Mouse (Mus musculus) embryonic stem cell, embryonic (primary cell): Measurements from ENCODE around the gene Pmpca.

ENCODE experiments used
- CTCF ChIA-PET, 4 experiments: fragments of 300-600 bp in 2 of 4; fragments of 350-600 bp in 2 of 4; sonication (Branson Sonifier 250); formaldehyde crosslinking; loops; one replicate each; lab custom pipeline; 2022; ENCODE audit warnings: inconsistent platforms in 2 of 4; lab: Charles Lee
- POLR2A ChIA-PET, 4 experiments: fragments of 300-600 bp in 2 of 4; fragments of 350-600 bp in 2 of 4; sonication (Branson Sonifier 250); formaldehyde crosslinking; loops; one replicate each; lab custom pipeline; 2022; ENCODE audit warnings: antibody characterized with exemption in 4 of 4, inconsistent platforms in 1 of 4; lab: Charles Lee

The Pmpca gene

GRCm38 (mm10) chr2:26389154-26389690 lies at the start of gene Pmpca, which contains the start of gene Entr1:
Gene Pmpca (plus strand): TSS chr2:26389339.
Gene Entr1 (minus strand): TSS chr2:26389316.
- POLR2A ChIA-PET = interaction anchor here (0.6 to 14.2 kb wide), 42 partner anchors 9 to 247 kb away, joined by 3 to 127 read pairs (median 5); partner anchors contain the start of genes Snapc4 (in 4 of the 4), Inpp5e (in 3 of the 4), Dnlz (in 2 of the 4) and Sec16a (in 2 of the 4)

GRCm38 (mm10) chr2:26341510-26341981 lies 47.6 kb upstream of the Pmpca start:
- POLR2A ChIA-PET = interaction anchor here in 3 of 4 experiments (0.8 to 11.2 kb wide), 38 partner anchors 10 to 358 kb away, joined by 3 to 151 read pairs (median 6); partner anchors contain the start of genes Dnlz (in 3 of the 3), Inpp5e (in 2 of the 3), Sec16a (in 2 of the 3) and Snapc4 (in 2 of the 3)
- CTCF ChIA-PET = interaction anchor here (0.5 to 4.8 kb wide), 20 partner anchors 9 to 410 kb away, joined by 3 to 41 read pairs (median 5); partner anchors contain the start of genes Dnlz (in 3 of the 4) and Inpp5e (in 1 of the 4)

More at GRCm38 (mm10) chr2:26389154-26389690, at the start of gene Pmpca, which contains the start of gene Entr1:
- CTCF ChIA-PET = interaction anchor here in 2 of 4 experiments (1.0 to 4.6 kb wide), 7 partner anchors 20 to 235 kb away, joined by 4 to 31 read pairs (median 8); partner anchors contain the start of genes Inpp5e (in 2 of the 2) and Dnlz (in 1 of the 2)

DNA sequence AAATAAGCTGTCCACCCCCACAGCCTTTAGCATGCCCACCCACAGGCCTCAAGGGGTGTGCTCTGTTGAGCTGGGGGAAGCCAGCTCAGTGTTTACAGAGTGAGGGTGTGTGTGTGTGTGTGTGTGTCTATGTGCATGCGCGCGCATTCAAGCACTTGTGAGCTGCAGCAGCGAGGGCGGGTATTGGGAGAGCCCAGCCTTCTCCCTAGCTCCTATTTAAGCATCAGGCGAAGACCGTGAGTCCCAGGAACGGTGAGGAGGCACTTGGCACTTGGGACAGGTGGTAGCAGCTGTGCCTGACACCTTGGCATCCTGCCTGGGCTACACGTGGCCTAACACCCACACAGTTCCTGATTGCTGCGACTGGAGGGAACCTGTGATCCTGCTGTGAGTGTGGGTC lies 47.1 kb upstream of the Pmpca start:
- POLR2A ChIA-PET = interaction anchor here (0.6 to 11.2 kb wide), 56 partner anchors 10 to 590 kb away, joined by 3 to 151 read pairs (median 5); partner anchors contain the start of genes Dnlz (in 4 of the 4), Inpp5e (in 3 of the 4), Sec16a (in 3 of the 4) and Agpat2 (in 2 of the 4)
- CTCF ChIA-PET = interaction anchor here (0.5 to 4.8 kb wide), 23 partner anchors 10 to 410 kb away, joined by 3 to 41 read pairs (median 4); partner anchors contain the start of genes Dnlz (in 3 of the 4) and Inpp5e (in 2 of the 4)

- CTCF ChIA-PET = interaction anchor here (1.1 to 4.8 kb wide), 17 partner anchors 9 to 228 kb away, joined by 3 to 41 read pairs (median 7); partner anchors contain the start of genes Dnlz (in 3 of the 4) and Inpp5e (in 2 of the 4)
- POLR2A ChIA-PET = interaction anchor here (0.5 to 11.2 kb wide), 73 partner anchors 9 to 1019 kb away, joined by 3 to 151 read pairs (median 4); partner anchors contain the start of genes Dnlz (in 4 of the 4), Inpp5e (in 3 of the 4), Sec16a (in 3 of the 4) and Agpat2 (in 2 of the 4)
These were observed 46.3 kb upstream of the Pmpca start for GRCm38 (mm10) chr2:26342609-26343490.

DNA sequence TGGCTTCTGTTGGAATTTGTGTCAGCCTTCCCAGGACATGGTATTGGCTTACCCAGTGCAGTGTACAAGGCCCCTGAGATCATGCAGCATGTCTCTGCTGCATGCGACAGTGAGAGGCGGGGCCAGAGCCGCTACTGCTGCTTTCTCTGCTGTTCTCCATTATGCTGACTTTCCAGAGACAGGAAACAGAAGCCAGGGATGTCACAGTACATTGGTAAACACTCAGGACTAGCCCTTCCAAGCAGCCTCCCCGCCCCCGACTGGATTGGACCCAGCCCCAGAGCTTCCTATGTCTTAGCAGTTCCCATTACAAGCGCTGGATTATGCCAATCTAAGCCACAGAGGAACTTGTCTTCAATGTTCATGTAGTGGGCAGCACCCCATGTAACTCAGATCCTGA lies 40.9 kb upstream of the Pmpca start:
- CTCF ChIA-PET = no interaction called here
- POLR2A ChIA-PET = interaction anchor here in 2 of 4 experiments (0.6 to 11.2 kb wide), 3 partner anchors 9 to 23 kb away, joined by 3 to 111 read pairs (median 5); no protein-coding TSS in a partner anchor

GRCm38 (mm10) chr2:26351358-26352290 lies 37.5 kb upstream of the Pmpca start, which contains the start of gene Dnlz:
Gene Dnlz (minus strand): TSS chr2:26352110.
- CTCF ChIA-PET = interaction anchor here (0.5 to 4.3 kb wide), 40 partner anchors 9 to 1304 kb away, joined by 3 to 38 read pairs (median 4); partner anchors contain the start of genes Inpp5e (in 3 of the 4), Entr1 (in 1 of the 4), Pmpca (in 1 of the 4) and Qsox2 (in 1 of the 4)
- POLR2A ChIA-PET = interaction anchor here (0.6 to 10.4 kb wide), 74 partner anchors 9 to 1458 kb away, joined by 3 to 151 read pairs (median 4); partner anchors contain the start of genes Inpp5e (in 3 of the 4), Snapc4 (in 3 of the 4), Agpat2 (in 2 of the 4) and Card9 (in 2 of the 4)

- POLR2A ChIA-PET = interaction anchor here (0.5 to 10.4 kb wide), 72 partner anchors 8 to 1459 kb away, joined by 3 to 151 read pairs (median 4); partner anchors contain the start of genes Inpp5e (in 3 of the 4), Snapc4 (in 3 of the 4), Agpat2 (in 2 of the 4) and Card9 (in 2 of the 4)
These were observed 36.7 kb upstream of the Pmpca start for GRCm38 (mm10) chr2:26352291-26352910.

DNA sequence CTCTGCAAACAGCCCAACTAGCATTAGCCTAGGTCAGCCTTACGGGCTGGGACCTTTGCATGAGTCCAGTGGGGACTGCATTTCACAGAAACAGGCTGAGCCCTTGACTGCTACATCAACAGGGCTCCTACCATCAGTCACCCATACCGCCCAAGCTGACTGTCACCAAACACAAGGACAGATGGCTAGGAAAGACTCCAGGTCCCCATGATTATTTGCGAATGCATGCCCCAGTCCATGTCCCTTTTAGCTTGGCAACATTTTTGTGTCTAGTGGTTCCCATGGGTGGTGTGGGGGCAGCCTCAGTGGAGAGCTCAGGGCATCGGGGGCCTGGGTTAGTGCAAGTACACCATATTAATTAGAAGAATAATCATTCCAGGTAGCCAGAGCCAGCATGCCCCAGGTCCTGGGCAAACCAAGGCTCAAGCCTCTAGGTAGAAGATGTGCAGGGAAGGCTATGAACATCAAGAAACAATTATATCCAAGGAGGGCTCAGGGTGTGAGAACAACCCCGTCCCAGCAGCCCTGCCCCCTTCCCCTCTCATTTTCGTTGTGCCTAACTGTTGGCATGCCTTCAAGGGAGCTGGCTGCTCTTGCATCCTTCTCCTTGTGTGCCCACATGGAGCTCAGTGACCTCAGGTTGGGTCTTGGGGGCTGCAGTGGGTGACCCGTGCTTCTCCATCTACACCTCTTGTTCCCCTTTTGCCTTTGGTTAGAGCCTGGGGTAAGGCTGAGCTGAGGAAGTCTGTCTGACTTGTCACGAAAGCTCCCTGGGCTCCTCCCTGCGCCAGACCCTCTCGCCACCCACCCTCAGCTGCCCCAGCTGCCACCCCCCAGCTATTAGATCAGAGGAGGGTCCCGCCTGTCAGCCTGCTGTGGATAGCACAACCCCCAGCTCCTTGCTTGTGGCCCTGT lies 35.8 kb upstream of the Pmpca start:
- ChIA-PET POLR2A (interaction anchor here (0.5 to 10.4 kb wide), 31 partner anchors 9 to 251 kb away, joined by 3 to 151 read pairs (median 4); partner anchors contain the start of genes Inpp5e (in 2 of the 4), Sec16a (in 2 of the 4), Snapc4 (in 2 of the 4) and Agpat2 (in 1 of the 4)), CTCF (interaction anchor here (0.6 to 4.3 kb wide), 19 partner anchors 10 to 224 kb away, joined by 3 to 38 read pairs (median 4); partner anchors contain the start of genes Snapc4 (in 2 of the 4) and Inpp5e (in 1 of the 4))

More at GRCm38 (mm10) chr2:26352291-26352910, 36.7 kb upstream of the Pmpca start:
- CTCF ChIA-PET = interaction anchor here (0.5 to 4.3 kb wide), 38 partner anchors 10 to 1303 kb away, joined by 3 to 38 read pairs (median 4); partner anchors contain the start of genes Inpp5e (in 3 of the 4), Entr1 (in 1 of the 4), Pmpca (in 1 of the 4) and Qsox2 (in 1 of the 4)

- ChIA-PET CTCF (interaction anchor here in 3 of 4 experiments (0.6 to 4.3 kb wide), 11 partner anchors 9 to 243 kb away, joined by 3 to 38 read pairs (median 6); partner anchors contain the start of genes Inpp5e (in 1 of the 3) and Snapc4 (in 1 of the 3)), POLR2A (interaction anchor here in 3 of 4 experiments (1.0 to 10.4 kb wide), 11 partner anchors 8 to 105 kb away, joined by 3 to 151 read pairs (median 4); partner anchors contain the start of genes Inpp5e (in 1 of the 3) and Snapc4 (in 1 of the 3))
These were observed 34.7 kb upstream of the Pmpca start for GRCm38 (mm10) chr2:26354401-26354800.

- CTCF ChIA-PET = interaction anchor here in 3 of 4 experiments (0.5 to 4.2 kb wide), 7 partner anchors 14 to 588 kb away, joined by 4 to 33 read pairs (median 7); partner anchors contain the start of gene Inpp5e (in 1 of the 3)
These were observed 32.9 kb upstream of the Pmpca start for GRCm38 (mm10) chr2:26356231-26356630.

GRCm38 (mm10) chr2:26356678-26357077 lies 32.5 kb upstream of the Pmpca start:
- POLR2A ChIA-PET = interaction anchor here (0.9 to 10.4 kb wide), 23 partner anchors 14 to 546 kb away, joined by 3 to 151 read pairs (median 5); partner anchors contain the start of genes Entr1 (in 2 of the 4), Pmpca (in 2 of the 4), Agpat2 (in 1 of the 4) and Inpp5e (in 1 of the 4)
- CTCF ChIA-PET = interaction anchor here in 3 of 4 experiments (0.5 to 4.2 kb wide), 19 partner anchors 10 to 588 kb away, joined by 3 to 33 read pairs (median 4); partner anchors contain the start of gene Inpp5e (in 1 of the 3)

More at GRCm38 (mm10) chr2:26356231-26356630, 32.9 kb upstream of the Pmpca start:
- POLR2A ChIA-PET = interaction anchor here in 3 of 4 experiments (0.9 to 10.4 kb wide), 15 partner anchors 13 to 546 kb away, joined by 3 to 151 read pairs (median 6); partner anchors contain the start of genes Entr1 (in 1 of the 3), Inpp5e (in 1 of the 3), Pmpca (in 1 of the 3) and Sec16a (in 1 of the 3)

GRCm38 (mm10) chr2:26357484-26357883 lies 31.7 kb upstream of the Pmpca start:
- ChIA-PET POLR2A (interaction anchor here (0.6 to 10.4 kb wide), 27 partner anchors 8 to 1134 kb away, joined by 3 to 151 read pairs (median 4); partner anchors contain the start of genes Entr1 (in 2 of the 4), Inpp5e (in 2 of the 4), Pmpca (in 2 of the 4) and Agpat2 (in 1 of the 4)), CTCF (interaction anchor here (0.5 to 4.2 kb wide), 26 partner anchors 9 to 254 kb away, joined by 3 to 33 read pairs (median 4); partner anchors contain the start of genes Inpp5e (in 2 of the 4), Gm20532 (in 1 of the 4) and Gpsm1 (in 1 of the 4))
